Comparison of ENCODE assay signal across 9 mouse cellular contexts in the genomic region with DNA sequence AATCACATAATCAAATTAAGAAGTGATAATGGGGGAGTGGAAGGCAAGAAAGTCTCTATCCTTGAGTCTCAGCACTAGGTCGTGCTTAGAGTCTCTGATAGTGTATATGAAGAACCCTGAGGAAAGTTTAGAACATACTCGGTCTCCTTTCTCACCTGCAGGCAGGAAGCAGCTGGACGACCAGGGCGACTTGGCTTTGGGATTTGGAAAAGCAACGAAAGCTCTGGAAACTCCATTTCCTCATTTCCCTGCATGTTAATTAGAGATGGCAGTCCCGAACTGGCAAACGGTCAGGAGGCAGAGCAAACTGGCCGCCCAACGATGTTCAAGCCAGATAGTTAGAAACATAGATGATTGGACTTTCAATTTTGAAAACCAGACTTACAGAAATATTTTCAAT.
A peak's percentile ranks its signal among the peaks of the same experiment; 100 is the strongest.
DNase-seq lines count a peak whose midpoint lies in the region; ATAC-seq and TF ChIP-seq lines count a peak whose summit lies in the region.
"Had no signal": no experiment of that assay in that cellular context is flagged by ENCODE, and none has a peak within 500 bp of the region (broad histone marks: within the 10 kb centered on the region; RNA-seq: fewer than 3 reads in every experiment).

No protein-coding gene starts in this region.

- no peaks in the 10 kb centered on the region; the same call in 1 of the 2 replicates for H3K27me3 ChIP-seq in lung, embryonic 14.5 days (ENCODE audit: insufficient read depth, low read length)
- peaks cover 53% of the 10 kb centered on the region for H3K27me3 ChIP-seq in forebrain, embryonic 13.5 days
- H3K27me3 ChIP-seq in limb, embryonic 10.5 days (ENCODE audit: low read depth, poor library complexity, severe bottlenecking), result peaks cover 53% of the 10 kb centered on the region
- H3K27me3 ChIP-seq in neural tube, embryonic 13.5 days, result peaks cover 45% of the 10 kb centered on the region
- H3K27me3 ChIP-seq: Patski had no signal

- peak overlapping the region; percentile 80 for H3K4me2 ChIP-seq in lung, embryonic 14.5 days
- peak overlapping the region; percentile 75 for H3K4me2 ChIP-seq in forebrain, embryonic 13.5 days
- H3K4me2 ChIP-seq in neural tube, embryonic 13.5 days, result peak overlapping the region; percentile 71

- no peaks in the 10 kb centered on the region for H3K4me1 ChIP-seq in lung, embryonic 14.5 days (ENCODE audit: insufficient read depth)
- 0 out of 2 replicates have a peak, but pooled peaks cover 6% of the 10 kb centered on the region for H3K4me1 ChIP-seq in forebrain, embryonic 13.5 days
- peaks cover 23% of the 10 kb centered on the region for H3K4me1 ChIP-seq in limb, embryonic 10.5 days
- peaks cover 5% of the 10 kb centered on the region; the same call in 1 of the 2 replicates for H3K4me1 ChIP-seq in neural tube, embryonic 13.5 days (replicated peaks)

- no peaks in the 10 kb centered on the region; the same call in 1 of the 2 replicates for H3K9me3 ChIP-seq in lung, embryonic 14.5 days (ENCODE audit: low read depth, low read length)
- H3K9me3 ChIP-seq in forebrain, embryonic 13.5 days (replicated peaks), result no peaks in the 10 kb centered on the region
- no peaks in the 10 kb centered on the region for H3K9me3 ChIP-seq in limb, embryonic 10.5 days (replicated peaks)
- H3K9me3 ChIP-seq in neural tube, embryonic 13.5 days, result no peaks in the 10 kb centered on the region

- peak overlapping the region; percentile 56 for H3K9ac ChIP-seq in lung, embryonic 14.5 days
- H3K9ac ChIP-seq in forebrain, embryonic 13.5 days, result no peak overlapping the region
- peak overlapping the region; percentile 71; the same call in 1 of the 2 replicates for H3K9ac ChIP-seq in neural tube, embryonic 13.5 days

- WGBS in lung, embryonic 14.5 days, result 14% methylated on average over 9 of the region's 9 CpGs
- WGBS in forebrain, embryonic 13.5 days, result 7% methylated on average over 9 of the region's 9 CpGs
- WGBS in limb, embryonic 10.5 days, result 14% methylated on average over 9 of the region's 9 CpGs
- WGBS in neural tube, embryonic 13.5 days, result 16% methylated on average over 9 of the region's 9 CpGs

- ATAC-seq in lung, embryonic 14.5 days (ENCODE audit: insufficient read depth), result no peak
- ATAC-seq in forebrain, embryonic 13.5 days, result no peak
- no peak for ATAC-seq in neural tube, embryonic 13.5 days (ENCODE audit: low read depth)

- no peaks in the 10 kb centered on the region for H3K36me3 ChIP-seq in lung, embryonic 14.5 days (ENCODE audit: insufficient read depth)
- H3K36me3 ChIP-seq in forebrain, embryonic 13.5 days (ENCODE audit: poor library complexity, severe bottlenecking), result no peaks in the 10 kb centered on the region
- no peaks in the 10 kb centered on the region for H3K36me3 ChIP-seq in limb, embryonic 10.5 days
- no peaks in the 10 kb centered on the region for H3K36me3 ChIP-seq in neural tube, embryonic 13.5 days

- DNase-seq in lung, embryonic 14.5 days, result no peak
- no peak for DNase-seq in lung, postnatal 14 days
- DNase-seq in limb, embryonic 10.5 days (ENCODE audit: low spot score), result no peak
- DNase-seq in left cerebral cortex, adult 9 months (ENCODE audit: low spot score in 2 of 2), result no peak
- no peak for DNase-seq in ovary, adult 18-20 months (ENCODE audit: low spot score)
- no peak for DNase-seq in adrenal gland, postnatal 36 days

- H3K4me3 ChIP-seq in lung, embryonic 14.5 days (ENCODE audit: low read depth, low read length), result peak overlapping the region; percentile 39
- peak overlapping the region; percentile 44 for H3K4me3 ChIP-seq in forebrain, embryonic 13.5 days
- H3K4me3 ChIP-seq in limb, embryonic 10.5 days, result peak overlapping the region; percentile 53
- H3K4me3 ChIP-seq in neural tube, embryonic 13.5 days, result peak overlapping the region; percentile 44

- H3K27ac ChIP-seq in lung, embryonic 14.5 days (ENCODE audit: low read depth), result peak overlapping the region; percentile 85
- H3K27ac ChIP-seq in forebrain, embryonic 13.5 days, result no peak overlapping the region
- H3K27ac ChIP-seq in limb, embryonic 10.5 days, result peak overlapping the region; percentile 81
- H3K27ac ChIP-seq in neural tube, embryonic 13.5 days (replicated peaks), result no peak overlapping the region

- TF ChIP-seq CTCF in lung, embryonic 14.5 days (IDR thresholded peaks at IDR 0.05; ENCODE audit: low read depth), result no peak

Comparison
In these comparisons a context has a peak if more than half of its experiments do, and no peak if none do; other contexts are left out.
1. H3K27ac ChIP-seq: peak in lung, embryonic 14.5 days (single experiment) and limb, embryonic 10.5 days (single experiment); none in forebrain, embryonic 13.5 days (single experiment) and neural tube, embryonic 13.5 days (single experiment).
2. Peak in every context shown above with its lines, with median percentiles within 50 percentile points of each other: H3K4me2 ChIP-seq and H3K4me3 ChIP-seq.